Mouse (Mus musculus): ENCODE measurements around the gene Tusc2.

The Tusc2 gene

GRCm38 (mm10) chr9:107563029-107563581, at the start of gene Tusc2:
Gene Tusc2 (plus strand): TSS chr9:107563255.
- in situ Hi-C loops (cut with MboI, MseI) = loop anchor here (25.0 kb wide), 1 partner anchor 1376 kb away; the partner anchor contains the start of gene Ppm1m

- in situ Hi-C loops (cut with MboI, MseI) = loop anchor here (5.0 kb wide), 1 partner anchor 157 kb away; no protein-coding TSS in a partner anchor
These were observed 48.6 kb upstream of the Tusc2 start for GRCm38 (mm10) chr9:107514303-107514955.

- in situ Hi-C loops (cut with MboI, MseI) = loop anchor here (10.0 kb wide), 1 partner anchor 636 kb away; the partner anchor contains the start of gene Rbm15b
These were observed 42.7 kb upstream of the Tusc2 start for GRCm38 (mm10) chr9:107520331-107520730.

GRCm38 (mm10) chr9:107521190-107521589, 41.9 kb upstream of the Tusc2 start:
- in situ Hi-C loops (cut with MboI, MseI) = loop anchor here (10.0 kb wide), 1 partner anchor 636 kb away; the partner anchor contains the start of gene Rbm15b

GRCm38 (mm10) chr9:107521711-107522399, 41.2 kb upstream of the Tusc2 start:
- in situ Hi-C loops (cut with MboI, MseI) = loop anchor here (10.0 kb wide), 1 partner anchor 637 kb away; the partner anchor contains the start of gene Rbm15b

- in situ Hi-C loops (cut with MboI, MseI) = loop anchor here (10.0 kb wide), 1 partner anchor 638 kb away; the partner anchor contains the start of gene Rbm15b
These were observed 40.7 kb upstream of the Tusc2 start for GRCm38 (mm10) chr9:107522400-107522711.

- in situ Hi-C loops (cut with MboI, MseI) = loop anchor here (10.0 kb wide), 1 partner anchor 642 kb away; the partner anchor contains the start of gene Rbm15b
These were observed 36.6 kb upstream of the Tusc2 start for GRCm38 (mm10) chr9:107526198-107527026.

- in situ Hi-C loops (cut with MboI, MseI) = loop anchor here (10.0 kb wide), 1 partner anchor 249 kb away; the partner anchor contains the start of gene Mapkapk3
These were observed 29.2 kb upstream of the Tusc2 start, which contains the start of gene Tmem115 for GRCm38 (mm10) chr9:107533791-107534407. Gene Tmem115 (plus strand): TSS chr9:107533945.

- in situ Hi-C loops (cut with MboI, MseI) = loop anchor here (5.0 to 10.0 kb wide), 2 partner anchors 250 to 1172 kb away; partner anchors contain the start of gene Mapkapk3
These were observed 28.4 kb upstream of the Tusc2 start for GRCm38 (mm10) chr9:107534408-107535202.

- in situ Hi-C loops (cut with MboI, MseI) = loop anchor here (5.0 to 10.0 kb wide), 2 partner anchors 253 to 1176 kb away; partner anchors contain the start of gene Mapkapk3
These were observed 24.8 kb upstream of the Tusc2 start for GRCm38 (mm10) chr9:107538231-107538630.

GRCm38 (mm10) chr9:107538711-107539110, 24.3 kb upstream of the Tusc2 start:
- in situ Hi-C loops (cut with MboI, MseI) = loop anchor here (5.0 to 10.0 kb wide), 2 partner anchors 254 to 1176 kb away; partner anchors contain the start of gene Mapkapk3

- in situ Hi-C loops (cut with MboI, MseI) = loop anchor here (5.0 to 10.0 kb wide), 2 partner anchors 255 to 1178 kb away; partner anchors contain the start of gene Mapkapk3
These were observed 23.1 kb upstream of the Tusc2 start for GRCm38 (mm10) chr9:107539940-107540339.

- in situ Hi-C loops (cut with MboI, MseI) = no loop called here
These were observed 22.6 kb upstream of the Tusc2 start for GRCm38 (mm10) chr9:107540420-107540819.

- in situ Hi-C loops (cut with MboI, MseI) = no loop called here
These were observed 22.1 kb upstream of the Tusc2 start for GRCm38 (mm10) chr9:107541005-107541404.

- in situ Hi-C loops (cut with MboI, MseI) = no loop called here
These were observed 21.3 kb upstream of the Tusc2 start, which contains the start of the genes Cyb561d2 and Nprl2 for GRCm38 (mm10) chr9:107541474-107542351. Gene Cyb561d2 (minus strand): TSS chr9:107542193. Gene Nprl2 (plus strand): TSS chr9:107542226.

GRCm38 (mm10) chr9:107542352-107542686, 20.7 kb upstream of the Tusc2 start:
- in situ Hi-C loops (cut with MboI, MseI) = no loop called here

GRCm38 (mm10) chr9:107542721-107543120, 20.3 kb upstream of the Tusc2 start:
- in situ Hi-C loops (cut with MboI, MseI) = no loop called here

- in situ Hi-C loops (cut with MboI, MseI) = no loop called here
These were observed 19.8 kb upstream of the Tusc2 start for GRCm38 (mm10) chr9:107543299-107543698.
